Comparison of ENCODE assay signal across 15 mouse cellular contexts in the genomic region with DNA sequence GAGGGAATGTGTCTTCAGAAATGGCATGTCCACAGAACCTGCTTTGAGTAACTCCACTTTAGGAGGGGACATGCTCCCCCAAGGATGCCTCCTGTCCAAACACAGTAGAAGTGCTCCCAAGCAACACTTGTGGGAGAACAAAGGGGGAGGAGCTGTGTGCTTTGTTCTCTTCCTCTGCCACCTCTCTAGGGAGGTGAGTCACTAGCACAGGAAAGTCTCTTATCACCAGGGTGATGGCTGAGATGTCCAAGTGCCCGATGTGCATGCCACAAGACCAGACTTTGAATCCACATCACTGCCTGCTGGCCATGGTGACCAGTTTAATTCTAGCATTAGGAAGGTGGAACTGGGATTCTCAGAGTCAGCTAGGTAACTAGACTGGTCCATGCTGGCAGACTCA.
"Had no signal": no experiment of that assay in that cellular context is flagged by ENCODE, and none has a peak within 500 bp of the region (broad histone marks: within the 10 kb centered on the region; RNA-seq: fewer than 3 reads in every experiment).

No protein-coding gene starts in this region.

- H3K27ac ChIP-seq: neural tube, embryonic 13.5 days; neural tube, embryonic 15.5 days; stomach, embryonic 15.5 days; stomach, postnatal 0 days had no signal

- H3K36me3 ChIP-seq: neural tube, embryonic 13.5 days; neural tube, embryonic 15.5 days; stomach, embryonic 15.5 days had no signal

- H3K4me2 ChIP-seq: neural tube, embryonic 13.5 days; neural tube, embryonic 15.5 days; stomach, embryonic 15.5 days had no signal

- H3K4me3 ChIP-seq: neural tube, embryonic 13.5 days; neural tube, embryonic 15.5 days; stomach, embryonic 15.5 days had no signal

- H3K9ac ChIP-seq: neural tube, embryonic 13.5 days; neural tube, embryonic 15.5 days; stomach, embryonic 15.5 days had no signal

- H3K4me1 ChIP-seq: neural tube, embryonic 13.5 days had no signal

- H3K27me3 ChIP-seq: neural tube, embryonic 15.5 days; stomach, embryonic 15.5 days had no signal

- DNase-seq: right cerebral cortex, adult 18-20 months; right cerebral cortex, postnatal 14 days; right cerebral cortex, postnatal 25 days; right cerebral cortex, postnatal 4 days; spleen, adult 18-20 months; thymus, adult 18-20 months; thymus, adult 2 months; thymus, postnatal 14 days; thymus, postnatal 25 days; thymus, postnatal 36 days; thymus, postnatal 4 days had no signal

- H3K9me3 ChIP-seq: neural tube, embryonic 15.5 days; stomach, embryonic 15.5 days had no signal
